Comparison of ENCODE assay signal across 26 mouse cellular contexts in the genomic region with DNA sequence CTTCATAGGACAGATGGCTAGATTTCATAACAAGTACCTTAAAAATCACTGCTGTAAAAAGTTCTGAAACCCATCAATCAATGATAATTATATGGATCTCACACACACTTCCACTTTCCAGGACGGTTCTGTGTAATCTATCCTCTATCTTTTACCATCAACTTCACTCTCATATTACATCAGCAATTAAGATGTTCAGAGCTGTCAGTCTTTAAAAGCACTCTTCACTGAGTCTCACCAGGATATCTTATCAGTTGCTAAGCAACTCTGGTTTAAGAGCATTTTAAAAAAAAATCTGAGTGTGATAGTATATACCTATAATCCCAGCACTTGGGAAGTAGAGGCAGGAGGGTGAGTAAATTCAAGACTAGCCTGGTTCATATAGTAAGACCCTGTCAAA.
DNase-seq lines count a peak whose midpoint lies in the region; ATAC-seq and TF ChIP-seq lines count a peak whose summit lies in the region.
"Had no signal": no experiment of that assay in that cellular context is flagged by ENCODE, and none has a peak within 500 bp of the region (broad histone marks: within the 10 kb centered on the region; RNA-seq: fewer than 3 reads in every experiment).

No protein-coding gene starts in this region.

- H3K9ac ChIP-seq in forebrain, embryonic 13.5 days: no peak overlapping the region
- no peak overlapping the region for H3K9ac ChIP-seq in forebrain, embryonic 15.5 days (replicated peaks)
- no peak overlapping the region for H3K9ac ChIP-seq in forebrain, embryonic 11.5 days (ENCODE audit: low read length)
- H3K9ac ChIP-seq in forebrain, embryonic 16.5 days (replicated peaks; ENCODE audit: low read depth, low read length): no peak overlapping the region
- no peak overlapping the region for H3K9ac ChIP-seq in kidney, embryonic 15.5 days
- H3K9ac ChIP-seq: embryonic facial prominence, embryonic 13.5 days; embryonic facial prominence, embryonic 15.5 days had no signal

- no peak overlapping the region for H3K4me3 ChIP-seq in forebrain, embryonic 13.5 days
- no peak overlapping the region for H3K4me3 ChIP-seq in forebrain, embryonic 10.5 days
- H3K4me3 ChIP-seq in forebrain, embryonic 15.5 days: no peak overlapping the region
- no peak overlapping the region for H3K4me3 ChIP-seq in forebrain, embryonic 11.5 days (ENCODE audit: low read depth, low read length)
- no peak overlapping the region for H3K4me3 ChIP-seq in forebrain, embryonic 16.5 days (replicated peaks; ENCODE audit: low read length)
- no peak overlapping the region for H3K4me3 ChIP-seq in kidney, embryonic 15.5 days (replicated peaks)
- H3K4me3 ChIP-seq: embryonic facial prominence, embryonic 13.5 days; embryonic facial prominence, embryonic 15.5 days; erythroblast, embryonic 14.5 days had no signal

- H3K27me3 ChIP-seq in forebrain, embryonic 13.5 days: no peaks in the 10 kb centered on the region
- H3K27me3 ChIP-seq in forebrain, embryonic 10.5 days (ENCODE audit: poor library complexity, severe bottlenecking): no peaks in the 10 kb centered on the region
- no peaks in the 10 kb centered on the region for H3K27me3 ChIP-seq in forebrain, embryonic 15.5 days
- H3K27me3 ChIP-seq in forebrain, embryonic 11.5 days (ENCODE audit: control insufficient read depth, insufficient read depth, low read length): no peaks in the 10 kb centered on the region
- H3K27me3 ChIP-seq in forebrain, embryonic 16.5 days (replicated peaks; ENCODE audit: control insufficient read depth, insufficient read depth, low read length): no peaks in the 10 kb centered on the region
- H3K27me3 ChIP-seq in kidney, embryonic 15.5 days: no peaks in the 10 kb centered on the region
- H3K27me3 ChIP-seq: CH12.LX; embryonic facial prominence, embryonic 13.5 days; embryonic facial prominence, embryonic 15.5 days had no signal

- H3K36me3 ChIP-seq in forebrain, embryonic 13.5 days (ENCODE audit: poor library complexity, severe bottlenecking): no peaks in the 10 kb centered on the region
- no peaks in the 10 kb centered on the region for H3K36me3 ChIP-seq in forebrain, embryonic 10.5 days (replicated peaks)
- H3K36me3 ChIP-seq in forebrain, embryonic 15.5 days: no peaks in the 10 kb centered on the region
- no peaks in the 10 kb centered on the region for H3K36me3 ChIP-seq in forebrain, embryonic 11.5 days (ENCODE audit: control insufficient read depth, insufficient read depth, low read length)
- no peaks in the 10 kb centered on the region for H3K36me3 ChIP-seq in forebrain, embryonic 16.5 days (ENCODE audit: control insufficient read depth, insufficient read depth)
- H3K36me3 ChIP-seq in kidney, embryonic 15.5 days: no peaks in the 10 kb centered on the region
- H3K36me3 ChIP-seq: embryonic facial prominence, embryonic 13.5 days; embryonic facial prominence, embryonic 15.5 days; G1E had no signal

- intact Hi-C loops in gastrocnemius, postnatal 14 days (cut with DNase I; ENCODE audit: low total_unique reads): no loop called here

- 32% methylated on average over 1 of the region's 1 CpGs for WGBS in forebrain, embryonic 13.5 days
- WGBS in forebrain, embryonic 10.5 days: 63% methylated on average over 1 of the region's 1 CpGs
- 39% methylated on average over 1 of the region's 1 CpGs for WGBS in forebrain, embryonic 15.5 days
- 58% methylated on average over 1 of the region's 1 CpGs for WGBS in forebrain, embryonic 11.5 days
- WGBS in forebrain, embryonic 16.5 days: 33% methylated on average over 1 of the region's 1 CpGs
- 27% methylated on average over 1 of the region's 1 CpGs for WGBS in kidney, embryonic 15.5 days

- H3K4me2 ChIP-seq in forebrain, embryonic 13.5 days: no peak overlapping the region
- no peak overlapping the region for H3K4me2 ChIP-seq in forebrain, embryonic 15.5 days (replicated peaks)
- no peak overlapping the region for H3K4me2 ChIP-seq in forebrain, embryonic 11.5 days (ENCODE audit: low read depth, low read length, severe bottlenecking)
- H3K4me2 ChIP-seq in forebrain, embryonic 16.5 days (ENCODE audit: low read length): no peak overlapping the region
- H3K4me2 ChIP-seq in kidney, embryonic 15.5 days: no peak overlapping the region
- H3K4me2 ChIP-seq: embryonic facial prominence, embryonic 13.5 days; embryonic facial prominence, embryonic 15.5 days had no signal

- peak; percentile 69 for ATAC-seq in forebrain, embryonic 13.5 days
- peak; percentile 51; the same call in 1 of the 2 replicates for ATAC-seq in forebrain, embryonic 15.5 days (replicated peaks)
- ATAC-seq in forebrain, embryonic 11.5 days (replicated peaks; ENCODE audit: low FRiP score): no peak
- peak; percentile 76 for ATAC-seq in forebrain, embryonic 16.5 days
- ATAC-seq in kidney, embryonic 15.5 days (replicated peaks; ENCODE audit: low FRiP score): no peak
- ATAC-seq: activated CD4-positive, CD25-positive, alpha-beta regulatory T cell, adult 4 months; CD4-positive, CD25-positive, alpha-beta regulatory T cell, adult 4 months; Patski had no signal

- no peak for DNase-seq in forebrain, embryonic 10.5 days (ENCODE audit: extremely low spot score, low spot score)
- DNase-seq in forebrain, embryonic 11.5 days (ENCODE audit: low spot score): no peak
- DNase-seq in brain, embryonic 14.5 days (ENCODE audit: low read depth): peak; percentile 37
- no peak for DNase-seq in gastrocnemius, postnatal 14 days
- DNase-seq: adrenal gland, adult 8-10 months; adrenal gland, postnatal 14 days; adrenal gland, postnatal 36 days; B cell, adult 2 months; cerebellum, adult 18-20 months; cerebellum, adult 8-10 months; cerebellum, adult 9-11 months; cerebellum, postnatal 14 days; cerebellum, postnatal 36 days; embryo, embryonic 11 days had no signal

- H3K4me1 ChIP-seq in forebrain, embryonic 13.5 days: no peaks in the 10 kb centered on the region
- no peaks in the 10 kb centered on the region for H3K4me1 ChIP-seq in forebrain, embryonic 10.5 days
- no peaks in the 10 kb centered on the region for H3K4me1 ChIP-seq in forebrain, embryonic 15.5 days
- H3K4me1 ChIP-seq in forebrain, embryonic 11.5 days (replicated peaks; ENCODE audit: control insufficient read depth, insufficient read depth, low read length): no peaks in the 10 kb centered on the region
- no peaks in the 10 kb centered on the region for H3K4me1 ChIP-seq in forebrain, embryonic 16.5 days (replicated peaks; ENCODE audit: control insufficient read depth, insufficient read depth, low read length)
- no peaks in the 10 kb centered on the region for H3K4me1 ChIP-seq in kidney, embryonic 15.5 days
- H3K4me1 ChIP-seq: embryonic facial prominence, embryonic 13.5 days; embryonic facial prominence, embryonic 15.5 days had no signal

- no peaks in the 10 kb centered on the region for H3K9me3 ChIP-seq in forebrain, embryonic 13.5 days (replicated peaks)
- no peaks in the 10 kb centered on the region for H3K9me3 ChIP-seq in forebrain, embryonic 10.5 days
- H3K9me3 ChIP-seq in forebrain, embryonic 15.5 days: no peaks in the 10 kb centered on the region
- H3K9me3 ChIP-seq in forebrain, embryonic 11.5 days (ENCODE audit: control insufficient read depth, low read length): no peaks in the 10 kb centered on the region
- no peaks in the 10 kb centered on the region for H3K9me3 ChIP-seq in forebrain, embryonic 16.5 days (ENCODE audit: control insufficient read depth, low read length)
- no peaks in the 10 kb centered on the region for H3K9me3 ChIP-seq in kidney, embryonic 15.5 days (replicated peaks)
- H3K9me3 ChIP-seq: embryonic facial prominence, embryonic 13.5 days; embryonic facial prominence, embryonic 15.5 days; G1E had no signal

- no peak overlapping the region for H3K27ac ChIP-seq in forebrain, embryonic 13.5 days
- no peak overlapping the region for H3K27ac ChIP-seq in forebrain, embryonic 10.5 days
- no peak overlapping the region for H3K27ac ChIP-seq in forebrain, embryonic 15.5 days (replicated peaks)
- H3K27ac ChIP-seq in forebrain, embryonic 11.5 days (ENCODE audit: low read depth, low read length): no peak overlapping the region
- no peak overlapping the region for H3K27ac ChIP-seq in forebrain, embryonic 16.5 days (ENCODE audit: low read length)
- no peak overlapping the region for H3K27ac ChIP-seq in kidney, embryonic 15.5 days
- H3K27ac ChIP-seq: embryonic facial prominence, embryonic 13.5 days; embryonic facial prominence, embryonic 15.5 days had no signal

- no peak for TF ChIP-seq CTCF in brain, embryonic 14.5 days (IDR thresholded peaks at IDR 0.05; ENCODE audit: borderline replicate concordance, extremely low read depth, insufficient read depth, insufficient read length)

- no peak for TF ChIP-seq POLR2A in brain, embryonic 14.5 days (IDR thresholded peaks at IDR 0.05; ENCODE audit: borderline replicate concordance, extremely low read depth, insufficient read depth, insufficient read length, poor library complexity, severe bottlenecking)

Comparison
In these comparisons a context has a peak if more than half of its experiments do, and no peak if none do; other contexts are left out.
1. ATAC-seq: peak in forebrain, embryonic 13.5 days (single experiment), forebrain, embryonic 15.5 days (single experiment) and forebrain, embryonic 16.5 days (single experiment); none in forebrain, embryonic 11.5 days (single experiment) and kidney, embryonic 15.5 days (single experiment).